Mouse (Mus musculus) ES-E14 (cell line): ENCODE results near the gene Pgk1. TPM values are rescaled to one million over a fixed set of nuclear protein-coding genes. Genes with fewer than 3 reads are reported as not detected.

Experiments used
- DNase-seq: peaks from one replicate; pipeline ENCODE4 v3.0.0-alpha.2; 2013; ENCODE audit warnings: low read depth, low spot score
- H3K27ac ChIP-seq: 2 replicates; pipeline ENCODE4 v1.5.1; 2012; ENCODE audit warnings: low read depth, mild to moderate bottlenecking, low read length, moderate library complexity, mixed read lengths; ENCODE audit not compliant: poor library complexity, insufficient read depth, severe bottlenecking
- H3K36me3 ChIP-seq: 2 replicates; pipeline ENCODE4 v1.6.1; 2012; ENCODE audit warnings: mild to moderate bottlenecking, low read length, moderate library complexity, mixed read lengths; ENCODE audit not compliant: control insufficient read depth, poor library complexity, insufficient read depth, severe bottlenecking
- H3K4me1 ChIP-seq, 2 experiments: fragments of 150-350 bp in 1 of 2; sonication (generic) in 1 of 2; 2 replicates each; pipeline ENCODE4 v1.6.1; 2012; ENCODE audit warnings: low read length in 2 of 2, mild to moderate bottlenecking in 1 of 2, mixed read lengths in 1 of 2; ENCODE audit not compliant: control insufficient read depth in 2 of 2, insufficient read depth in 2 of 2, poor library complexity in 1 of 2
- H3K4me3 ChIP-seq, 2 experiments: fragments of 150-350 bp in 1 of 2; sonication (generic) in 1 of 2; 2 replicates each; pipeline ENCODE4 v1.5.1; 2012; ENCODE audit warnings: low read length in 2 of 2, low read depth in 1 of 2, mild to moderate bottlenecking in 1 of 2, mixed read lengths in 1 of 2; ENCODE audit not compliant: insufficient read depth in 1 of 2, poor library complexity in 1 of 2, severe bottlenecking in 1 of 2
- H3K9ac ChIP-seq: 2 replicates; pipeline ENCODE4 v1.6.1; 2012; ENCODE audit warnings: low read depth, mild to moderate bottlenecking, low read length, mixed read lengths; ENCODE audit not compliant: poor library complexity, insufficient read depth, severe bottlenecking
- H3K9me3 ChIP-seq: fragments of 150-350 bp; sonication (generic); 2 replicates; pipeline ENCODE4 v1.6.1; 2012; ENCODE audit warnings: low read depth, mild to moderate bottlenecking, low read length; ENCODE audit not compliant: control insufficient read depth, insufficient read depth
- CHD2 ChIP-seq: IDR thresholded peaks from 2 replicates; pipeline ENCODE4 v1.6.1; 2014; ENCODE audit warnings: mild to moderate bottlenecking, low read depth, low read length, inconsistent platforms
- HCFC1 ChIP-seq: IDR thresholded peaks from 2 replicates; pipeline ENCODE4 v1.6.1; 2012; ENCODE audit warnings: low read length, inconsistent platforms, borderline replicate concordance; ENCODE audit not compliant: insufficient read depth
- MAFK ChIP-seq: IDR thresholded peaks from 2 replicates; pipeline ENCODE4 v1.6.1; 2014; ENCODE audit warnings: mild to moderate bottlenecking, low read depth, low read length, inconsistent platforms; ENCODE audit not compliant: insufficient read depth
- ZC3H11A ChIP-seq: IDR thresholded peaks from 2 replicates; pipeline ENCODE4 v1.6.1; 2012; ENCODE audit warnings: low read depth, mild to moderate bottlenecking, inconsistent platforms, low read length, borderline replicate concordance
- ZNF384 ChIP-seq: IDR thresholded peaks from 2 replicates; pipeline ENCODE4 v1.6.1; 2012; ENCODE audit warnings: low read depth, low read length, inconsistent platforms
- in situ Hi-C, 2 experiments: fragments of 600-800 bp; cut with MboI; formaldehyde crosslinking; loops; one replicate each; pipeline ENCODE4 v1.15.1; 2025; ENCODE audit warnings: low sequenced_read_pairs in 2 of 2, inconsistent platforms in 1 of 2; ENCODE audit not compliant: unreplicated experiment in 2 of 2
- total RNA-seq: library from RNA; depleted of rRNA; stranded (reverse); fragments of 300-350 nt; gene quantifications from 2 replicates; pipeline ENCODE4 v1.2.3, GENCODE M21; 2012; rRNA removed

Gene Pgk1
- total RNA-seq, 1 experiment, result 542 TPM

DNA sequence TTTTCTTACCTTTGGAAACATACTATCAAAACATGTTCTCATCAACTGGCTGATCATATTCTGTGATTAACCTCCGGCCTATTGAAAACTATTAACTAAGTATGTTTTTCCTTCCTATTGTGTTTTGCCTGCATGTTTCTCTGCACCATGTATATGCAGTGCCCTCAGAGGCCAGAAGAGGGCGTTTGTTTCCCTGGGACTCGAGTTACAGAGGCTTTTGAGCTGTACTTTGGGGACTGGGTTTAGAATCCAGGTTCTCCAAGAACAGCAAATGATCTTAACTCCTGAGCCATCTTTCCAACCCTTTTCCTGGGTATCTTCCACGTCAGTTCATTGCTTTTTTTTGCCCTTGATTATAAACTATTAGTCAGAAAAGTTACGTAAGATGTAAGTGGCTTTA, 10.4 kb downstream of the Pgk1 start:
- Histone ChIP-seq H3K4me1 (no peaks in the 10 kb centered on the region), H3K9me3 (no peaks in the 10 kb centered on the region), H3K4me3 (no peak overlapping the region), H3K36me3 (peaks cover 40% of the 10 kb centered on the region), H3K27ac (no peak overlapping the region), H3K9ac (no peak overlapping the region)
- no peak for DNase-seq
- in situ Hi-C loops, result no loop called here
- TF ChIP-seq CHD2, result no peak
- TF ChIP-seq ZC3H11A, result no peak
- TF ChIP-seq ZNF384, result no peak
- no peak for TF ChIP-seq MAFK

DNA sequence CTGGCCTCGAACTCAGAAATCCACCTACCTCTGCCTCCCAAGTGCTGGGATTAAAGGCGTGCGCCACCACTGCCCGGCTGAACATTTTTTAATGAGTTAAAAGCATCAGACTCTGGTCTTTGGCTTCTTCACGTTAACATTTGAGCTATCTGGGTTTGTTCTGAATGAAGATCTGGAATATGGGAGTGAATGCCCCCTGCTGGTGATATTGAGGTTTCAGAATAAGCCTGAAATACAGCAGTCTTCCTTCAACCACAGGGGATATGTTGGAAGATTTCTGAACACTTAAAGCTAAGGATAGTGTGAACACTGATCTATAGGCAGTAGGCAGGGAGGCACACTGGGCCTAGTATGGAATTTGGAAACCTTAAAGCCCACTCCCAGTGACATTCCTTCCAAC, 12.0 kb downstream of the Pgk1 start:
- Histone ChIP-seq H3K36me3 (peaks cover 42% of the 10 kb centered on the region), H3K9ac (no peak overlapping the region), H3K4me1 (no peaks in the 10 kb centered on the region), H3K4me3 (no peak overlapping the region), H3K9me3 (no peaks in the 10 kb centered on the region), H3K27ac (no peak overlapping the region)
- DNase-seq, result no peak
- TF ChIP-seq ZC3H11A (no peak), CHD2 (no peak), HCFC1 (no peak), ZNF384 (no peak), MAFK (no peak)
- in situ Hi-C loops, result no loop called here

DNA sequence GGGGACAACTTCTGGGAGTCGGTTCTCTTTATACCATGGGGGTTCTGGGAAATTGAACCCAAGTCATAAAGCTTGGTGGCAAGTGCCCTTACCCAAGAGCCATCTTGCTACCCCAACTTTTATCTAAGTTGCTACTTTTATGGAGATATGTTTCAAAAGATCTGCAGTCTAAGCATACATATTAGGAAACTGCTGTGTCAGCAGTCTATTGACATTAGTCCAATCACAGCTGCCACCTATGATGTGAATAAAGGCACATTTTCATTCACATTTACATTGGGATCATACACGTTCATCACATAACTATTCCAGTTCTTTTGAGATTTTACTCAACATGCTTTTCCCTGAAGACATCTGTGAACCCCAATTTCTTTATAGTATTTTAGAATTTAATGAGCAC, 22.2 kb downstream of the Pgk1 start:
- Histone ChIP-seq H3K4me3 (no peak overlapping the region), H3K27ac (no peak overlapping the region), H3K4me1 (no peaks in the 10 kb centered on the region), H3K36me3 (no peaks in the 10 kb centered on the region), H3K9me3 (no peaks in the 10 kb centered on the region), H3K9ac (no peak overlapping the region)
- no peak for DNase-seq
- no peak for TF ChIP-seq ZNF384
- TF ChIP-seq MAFK, result peak; percentile 83
- in situ Hi-C loops, result no loop called here

DNA sequence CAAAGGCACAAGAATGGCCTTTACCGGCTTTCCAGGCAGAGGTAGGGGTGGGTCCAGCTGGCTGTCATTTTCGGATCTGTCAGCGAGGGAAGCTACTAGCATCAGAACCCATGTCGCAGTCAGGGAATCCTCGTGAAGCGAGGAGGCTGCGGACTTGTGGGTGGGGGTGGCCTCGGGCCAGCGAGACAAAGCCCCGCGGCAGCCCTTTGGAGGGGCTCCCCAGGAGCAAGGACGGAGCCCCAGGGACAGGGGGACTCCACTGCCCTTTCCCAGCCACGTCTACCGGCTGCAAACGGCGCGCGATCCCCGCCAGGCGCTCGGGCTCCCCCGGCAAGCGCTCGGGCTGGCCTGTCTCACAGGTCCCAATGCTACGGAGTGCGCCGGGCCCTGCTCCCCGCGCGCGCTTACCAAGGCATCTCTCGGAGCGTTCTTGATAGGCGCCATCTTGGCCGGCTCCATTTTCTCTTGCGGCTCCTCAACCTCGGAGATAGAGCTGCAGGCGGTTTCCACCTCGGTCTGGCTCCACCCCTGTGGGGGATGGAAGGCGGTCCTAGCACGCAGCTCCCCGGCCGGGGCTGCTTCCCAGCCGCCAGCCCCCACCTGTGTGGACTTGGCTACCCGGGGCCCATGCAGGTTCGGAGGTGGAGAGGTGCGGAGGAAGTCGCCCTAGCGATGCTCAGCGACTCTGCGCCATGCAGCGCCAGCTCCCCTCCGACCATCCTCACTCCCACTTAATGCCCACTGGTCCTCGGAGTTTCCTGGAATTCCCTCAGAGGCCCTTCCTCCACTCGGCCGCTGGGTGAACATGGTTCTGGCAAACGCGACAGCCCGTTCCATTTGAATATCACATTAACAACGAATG, 32.5 kb downstream of the Pgk1 start:
- H3K4me3 ChIP-seq, result peak overlapping the region; percentile 77 to 78
- H3K4me1 ChIP-seq, result no peaks in the 10 kb centered on the region
- TF ChIP-seq ZNF384 (no peak), MAFK (no peak), CHD2 (no peak), HCFC1 (no peak), ZC3H11A (no peak)
- in situ Hi-C loops, result no loop called here
- no peaks in the 10 kb centered on the region for H3K36me3 ChIP-seq
- peak; percentile 45 for DNase-seq
- peak overlapping the region; percentile 76 for H3K9ac ChIP-seq
- H3K27ac ChIP-seq, result no peak overlapping the region
- no peaks in the 10 kb centered on the region for H3K9me3 ChIP-seq

DNA sequence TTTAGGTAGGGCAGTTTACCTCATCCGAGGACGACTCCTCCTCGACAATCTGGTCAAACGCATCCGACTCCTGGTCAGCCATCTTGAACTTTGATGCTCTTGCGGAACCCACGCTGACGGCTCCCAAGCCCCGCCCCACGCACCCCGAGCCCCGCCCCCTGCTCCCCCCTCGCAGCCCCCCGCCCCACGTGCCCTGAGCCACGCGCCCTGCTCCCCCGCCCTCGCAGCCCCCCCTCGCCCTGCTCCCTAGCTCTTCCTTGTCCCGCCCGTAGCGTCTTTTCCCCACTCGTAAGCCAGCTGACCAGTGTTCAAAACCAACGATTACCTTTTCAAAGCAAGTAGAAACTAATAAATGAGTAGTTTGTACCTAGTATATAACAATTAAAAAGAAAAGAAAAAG, 34.2 kb downstream of the Pgk1 start, which contains the start of gene Taf9b:
Gene Taf9b (minus strand): TSS at position 101 of the 400 bp plus-strand sequence.
- TF ChIP-seq HCFC1 (no peak), MAFK (no peak), ZC3H11A (no peak), ZNF384 (no peak), CHD2 (no peak)
- Histone ChIP-seq H3K9me3 (no peaks in the 10 kb centered on the region), H3K4me1 (no peaks in the 10 kb centered on the region), H3K36me3 (no peaks in the 10 kb centered on the region), H3K9ac (no peak within 1 kb of the TSS), H3K4me3 (no peak within 1 kb of the TSS), H3K27ac (no peak within 1 kb of the TSS)
- in situ Hi-C loops, result no loop called here
- no peak for DNase-seq

Other genes starting within 250 kb of the Pgk1 start
- gene Magt1, start 175.2 kb upstream of the Pgk1 start, total RNA-seq, result 44.3 and 48.6 TPM in 2 replicates
- 355 and 378 TPM in 2 replicates for gene Cox7b, start 171.4 kb upstream of the Pgk1 start, total RNA-seq
- 20.2 and 21.8 TPM in 2 replicates for gene Atp7a, start 159.8 kb upstream of the Pgk1 start, total RNA-seq
- not detected in 2 replicates for gene Tlr13, start 43.9 kb upstream of the Pgk1 start, total RNA-seq
- 2.1 and 2.7 TPM in 2 replicates for gene Taf9b, start 34.1 kb downstream of the Pgk1 start, total RNA-seq
- gene Fnd3c2, start 68.3 kb downstream of the Pgk1 start, total RNA-seq, result 0.09 TPM in 1 of 2 replicates, not detected in the other